Mouse (Mus musculus) lung, adult 2 months (tissue): ENCODE data around the gene Ttn. TPM values are rescaled to one million over a fixed set of nuclear protein-coding genes. Genes with fewer than 3 reads are reported as not detected.

Experiments
- DNase-seq: peaks from one replicate; pipeline ENCODE4 v3.0.0; 2022
- H3K4me1 ChIP-seq: fragments of 200-500 bp; 2 replicates; pipeline ENCODE4 v1.6.1; 2011; ENCODE audit warnings: low read length; ENCODE audit not compliant: control insufficient read depth, insufficient read depth
- H3K4me3 ChIP-seq: fragments of 200-500 bp; replicated peaks from 2 replicates; pipeline ENCODE3; 2011; ENCODE audit warnings: low read depth, mild to moderate bottlenecking, control low read depth, low read length; ENCODE audit errors: extremely low read depth
- CTCF ChIP-seq: fragments of 200-500 bp; IDR thresholded peaks from 2 replicates; pipeline ENCODE4 v1.5.1; 2011; ENCODE audit warnings: mild to moderate bottlenecking, low read length, control low read depth; ENCODE audit not compliant: insufficient read depth
- POLR2A ChIP-seq: fragments of 200-500 bp; IDR thresholded peaks from 2 replicates; pipeline ENCODE4 v1.6.1; 2011; ENCODE audit warnings: low read depth, mild to moderate bottlenecking, control low read depth, low read length, borderline replicate concordance; ENCODE audit errors: extremely low read depth
- WGBS: fragments of 180-500 bp; shearing (Covaris S2); methylation state at CpG from one replicate; pipeline ENCODE4 v1.1.7; 2018; 5-methylcytosine and 5-hydroxymethylcytosine counted together
- polyA plus RNA-seq: library from polyadenylated mRNA; depleted of rRNA; stranded (reverse); fragments of >200 nt; gene quantifications from 2 replicates; pipeline ENCODE4 v1.2.3, GENCODE M21; 2012; rRNA removed

Gene Ttn
- polyA plus RNA-seq, 1 experiment = 6.3 TPM

- H3K4me3 ChIP-seq = no peak overlapping the region
- no peak for TF ChIP-seq POLR2A
- no peak for TF ChIP-seq CTCF
- WGBS = 83% methylated on average over 3 of the region's 3 CpGs
These were observed 326.9 kb downstream of the Ttn start for GRCm38 (mm10) chr2:76655444-76655843.

GRCm38 (mm10) chr2:76654646-76655045 is 327.7 kb downstream of the Ttn start:
- Histone ChIP-seq H3K4me3 (no peak overlapping the region), H3K4me1 (no peaks in the 10 kb centered on the region)
- no peak for DNase-seq
- no peak for TF ChIP-seq POLR2A
- TF ChIP-seq CTCF = no peak
- 64% methylated on average over 5 of the region's 5 CpGs for WGBS

More at GRCm38 (mm10) chr2:76655444-76655843, 326.9 kb downstream of the Ttn start:
- no peak for DNase-seq
- no peaks in the 10 kb centered on the region for H3K4me1 ChIP-seq

Other genes starting within 250 kb of the Ttn start
- gene Ccdc141, start 188.1 kb upstream of the Ttn start, polyA plus RNA-seq = 15.9 and 19.8 TPM in 2 replicates